Mouse (Mus musculus) embryonic fibroblast, embryonic 13.5 days (primary cell): Measurements from ENCODE around the gene Prkch.

ENCODE experiments used
- CTCF ChIP-seq: IDR thresholded peaks from 2 replicates; pipeline ENCODE4 v1.5.1; 2011; ENCODE audit warnings: mild to moderate bottlenecking, control low read depth, low read length, moderate library complexity, borderline replicate concordance; ENCODE audit not compliant: insufficient read depth
- POLR2A ChIP-seq: IDR thresholded peaks from 2 replicates; pipeline ENCODE4 v1.6.1; 2011; ENCODE audit warnings: low read depth, mild to moderate bottlenecking, control low read depth, low read length, moderate library complexity

DNA sequence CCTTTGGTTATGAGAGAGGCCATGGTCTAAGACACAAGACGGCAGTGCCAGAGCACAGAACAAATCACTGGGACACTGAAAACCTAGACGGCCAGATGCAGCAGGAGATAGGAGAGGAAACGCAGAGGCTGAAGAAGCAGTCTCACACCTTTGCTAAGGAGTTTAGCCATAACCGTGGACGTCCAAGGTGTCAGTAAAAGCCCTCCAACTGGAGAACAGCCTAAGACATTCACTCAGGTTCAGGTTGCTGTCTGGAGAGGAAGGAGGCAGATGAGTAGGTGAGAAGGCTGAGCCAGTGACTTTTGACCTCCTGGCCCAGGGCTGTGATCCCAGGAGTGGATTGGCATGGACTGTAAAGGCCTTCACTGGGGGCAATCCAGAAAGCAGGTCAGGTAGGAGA, 130.0 kb downstream of the Prkch start:
- TF ChIP-seq CTCF (no peak), POLR2A (no peak)
